Mouse (Mus musculus) lung, embryonic 15.5 days (tissue): ENCODE results near the gene Zbtb7b. TPM values are rescaled to one million over a fixed set of nuclear protein-coding genes. Genes with fewer than 3 reads are reported as not detected.

Experiments used
- ATAC-seq: fragments of 200-750 bp; cut with Nextera tagmentation; 2 replicates; pipeline ENCODE4 v1.8.0; 2017; ENCODE audit warnings: moderate number of reproducible peaks, borderline replicate concordance; ENCODE audit not compliant: low FRiP score, low TSS enrichment; ENCODE audit errors: extremely low read depth
- H3K27ac ChIP-seq: fragments of 300-500 bp; sonication (generic); 2 replicates; pipeline ENCODE4 v1.5.1; 2015; ENCODE audit warnings: moderate library complexity, mild to moderate bottlenecking, inconsistent platforms
- H3K27me3 ChIP-seq: fragments of 300-500 bp; sonication (generic); 2 replicates; pipeline ENCODE4 v1.6.1; 2015; ENCODE audit warnings: inconsistent platforms
- H3K36me3 ChIP-seq: fragments of 300-500 bp; sonication (generic); 2 replicates; pipeline ENCODE4 v1.6.1; 2015; ENCODE audit warnings: inconsistent platforms
- H3K4me1 ChIP-seq: fragments of 300-500 bp; sonication (generic); 2 replicates; pipeline ENCODE4 v1.6.1; 2015; ENCODE audit warnings: inconsistent platforms
- H3K4me2 ChIP-seq: fragments of 300-500 bp; sonication (generic); 2 replicates; pipeline ENCODE4 v1.6.1; 2015; ENCODE audit warnings: inconsistent platforms, mild to moderate bottlenecking, moderate library complexity
- H3K4me3 ChIP-seq: fragments of 300-500 bp; sonication (generic); 2 replicates; pipeline ENCODE4 v1.5.1; 2015; ENCODE audit warnings: mild to moderate bottlenecking, inconsistent platforms
- H3K9ac ChIP-seq: fragments of 300-500 bp; sonication (generic); 2 replicates; pipeline ENCODE4 v1.6.1; 2015; ENCODE audit warnings: inconsistent platforms
- H3K9me3 ChIP-seq: fragments of 300-500 bp; sonication (generic); 2 replicates; pipeline ENCODE4 v1.6.1; 2016; ENCODE audit warnings: inconsistent platforms
- WGBS: fragments of 180-500 bp; shearing (Covaris S2); methylation state at CpG from one replicate; pipeline ENCODE4 v1.1.7; 2015; 5-methylcytosine and 5-hydroxymethylcytosine counted together
- polyA plus RNA-seq: library from polyadenylated mRNA; unstranded; fragments of >200 nt; fragmentation: Nextera tagmentation; extraction: Ambion mirVana; gene quantifications from 2 replicates; pipeline ENCODE4 v1.2.1, GENCODE M21; 2015

Gene Zbtb7b
- polyA plus RNA-seq, 1 experiment from 2014 or later, result 3.7 TPM

DNA sequence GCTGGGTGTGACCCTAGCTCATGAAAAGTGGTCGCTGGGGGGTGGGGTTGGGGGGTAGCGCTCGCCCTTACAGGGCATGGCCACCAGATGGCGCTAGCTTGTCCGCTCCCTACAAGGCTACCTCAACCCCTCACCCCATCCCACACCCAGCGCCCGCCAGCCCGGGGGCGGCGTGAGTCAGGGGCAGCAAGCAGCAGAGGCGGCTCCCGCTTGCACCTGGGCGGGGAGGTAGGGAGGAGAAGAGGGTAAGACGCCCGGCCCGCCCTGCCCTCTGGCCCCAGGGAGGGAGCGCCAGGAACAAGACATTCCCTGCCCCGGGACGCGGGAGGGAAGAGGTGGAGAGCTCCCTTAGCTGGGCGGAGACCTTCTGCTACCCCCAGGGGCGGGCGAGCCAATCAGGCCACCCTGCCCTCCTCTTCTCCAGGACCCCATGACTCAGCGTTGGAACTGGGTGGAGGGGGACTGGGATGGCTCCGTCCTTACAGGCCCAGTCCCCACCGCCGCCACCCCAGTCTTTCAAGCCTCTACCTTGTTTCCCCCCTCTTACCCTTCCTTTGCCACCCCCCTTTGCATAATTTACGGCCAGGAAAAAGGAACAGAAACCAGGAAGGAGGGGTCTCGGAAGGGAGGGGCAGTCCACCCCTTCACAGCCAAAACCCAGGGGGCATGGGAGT is 16.0 kb downstream of the Zbtb7b start:
- Histone ChIP-seq H3K27me3 (no peaks in the 10 kb centered on the region), H3K4me1 (peaks cover 31% of the 10 kb centered on the region), H3K27ac (peak overlapping the region; percentile 53), H3K4me3 (peak overlapping the region; percentile 57), H3K36me3 (peaks cover 18% of the 10 kb centered on the region), H3K9me3 (no peaks in the 10 kb centered on the region), H3K9ac (peak overlapping the region; percentile 59), H3K4me2 (peak overlapping the region; percentile 85)
- WGBS, result under 1% methylated on average over 28 of the region's 29 CpGs
- peak; percentile 91 for ATAC-seq

- peaks cover 29% of the 10 kb centered on the region for H3K4me1 ChIP-seq
- 63% methylated on average over 4 of the region's 4 CpGs for WGBS
- no peaks in the 10 kb centered on the region for H3K27me3 ChIP-seq
- no peaks in the 10 kb centered on the region for H3K9me3 ChIP-seq
- peak overlapping the region; percentile 85 for H3K4me2 ChIP-seq
- no peak for ATAC-seq
- peak overlapping the region; percentile 59; the same call in 1 of the 2 replicates for H3K9ac ChIP-seq
- H3K4me3 ChIP-seq, result no peak overlapping the region
- H3K27ac ChIP-seq, result peak overlapping the region; percentile 53
- peaks cover 18% of the 10 kb centered on the region for H3K36me3 ChIP-seq
Observed at GRCm38 (mm10) chr3:89377831-89378230, 16.7 kb downstream of the Zbtb7b start.

DNA sequence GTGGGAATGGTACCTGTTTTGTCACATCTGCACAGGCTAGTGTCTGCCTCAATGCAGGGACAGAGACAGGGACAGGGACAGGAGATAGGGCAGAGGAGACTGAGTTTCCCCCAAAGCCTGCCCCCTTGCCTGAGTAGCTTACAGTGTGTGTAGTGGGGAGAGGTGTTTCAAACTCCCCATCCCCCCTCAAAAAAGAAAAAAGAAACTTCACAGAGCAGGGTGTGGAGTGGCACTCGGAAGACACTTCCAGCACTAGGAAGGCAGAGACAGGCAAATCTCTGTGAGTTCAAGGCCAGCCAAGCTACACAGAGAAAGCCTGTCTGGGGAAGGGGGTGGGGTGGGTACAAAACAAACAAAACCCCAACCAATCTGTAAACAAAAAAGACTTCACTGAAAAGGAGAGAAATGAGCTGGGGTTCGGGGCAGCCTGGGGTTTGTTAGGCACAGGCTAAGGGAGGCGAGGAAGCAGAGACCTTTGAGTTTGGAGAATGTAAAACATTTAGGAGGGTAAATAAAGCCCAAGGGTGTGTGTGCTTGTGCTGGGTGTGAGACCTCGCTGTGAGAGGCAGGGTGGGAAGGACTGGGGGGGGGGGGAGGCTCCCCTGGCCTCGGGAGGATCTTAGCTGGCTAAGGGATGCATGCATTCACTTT is 20.9 kb downstream of the Zbtb7b start:
- ATAC-seq, result no peak
- no peak overlapping the region for H3K9ac ChIP-seq
- H3K36me3 ChIP-seq, result no peaks in the 10 kb centered on the region
- H3K9me3 ChIP-seq, result no peaks in the 10 kb centered on the region
- no peak overlapping the region for H3K4me3 ChIP-seq
- H3K27me3 ChIP-seq, result no peaks in the 10 kb centered on the region
- WGBS, result 28% methylated on average over 5 of the region's 5 CpGs
- no peak overlapping the region; the same call in 1 of the 2 replicates for H3K27ac ChIP-seq
- peaks cover 21% of the 10 kb centered on the region for H3K4me1 ChIP-seq
- no peak overlapping the region for H3K4me2 ChIP-seq

- Histone ChIP-seq H3K27ac (no peak overlapping the region), H3K9ac (no peak overlapping the region), H3K36me3 (no peaks in the 10 kb centered on the region), H3K9me3 (no peaks in the 10 kb centered on the region), H3K4me3 (no peak overlapping the region), H3K4me1 (no peaks in the 10 kb centered on the region; the same call in 1 of the 2 replicates), H3K27me3 (no peaks in the 10 kb centered on the region), H3K4me2 (no peak overlapping the region)
- 53% methylated on average over 11 of the region's 11 CpGs for WGBS
- ATAC-seq, result no peak
Observed at GRCm38 (mm10) chr3:89367338-89367737, 27.2 kb downstream of the Zbtb7b start.

DNA sequence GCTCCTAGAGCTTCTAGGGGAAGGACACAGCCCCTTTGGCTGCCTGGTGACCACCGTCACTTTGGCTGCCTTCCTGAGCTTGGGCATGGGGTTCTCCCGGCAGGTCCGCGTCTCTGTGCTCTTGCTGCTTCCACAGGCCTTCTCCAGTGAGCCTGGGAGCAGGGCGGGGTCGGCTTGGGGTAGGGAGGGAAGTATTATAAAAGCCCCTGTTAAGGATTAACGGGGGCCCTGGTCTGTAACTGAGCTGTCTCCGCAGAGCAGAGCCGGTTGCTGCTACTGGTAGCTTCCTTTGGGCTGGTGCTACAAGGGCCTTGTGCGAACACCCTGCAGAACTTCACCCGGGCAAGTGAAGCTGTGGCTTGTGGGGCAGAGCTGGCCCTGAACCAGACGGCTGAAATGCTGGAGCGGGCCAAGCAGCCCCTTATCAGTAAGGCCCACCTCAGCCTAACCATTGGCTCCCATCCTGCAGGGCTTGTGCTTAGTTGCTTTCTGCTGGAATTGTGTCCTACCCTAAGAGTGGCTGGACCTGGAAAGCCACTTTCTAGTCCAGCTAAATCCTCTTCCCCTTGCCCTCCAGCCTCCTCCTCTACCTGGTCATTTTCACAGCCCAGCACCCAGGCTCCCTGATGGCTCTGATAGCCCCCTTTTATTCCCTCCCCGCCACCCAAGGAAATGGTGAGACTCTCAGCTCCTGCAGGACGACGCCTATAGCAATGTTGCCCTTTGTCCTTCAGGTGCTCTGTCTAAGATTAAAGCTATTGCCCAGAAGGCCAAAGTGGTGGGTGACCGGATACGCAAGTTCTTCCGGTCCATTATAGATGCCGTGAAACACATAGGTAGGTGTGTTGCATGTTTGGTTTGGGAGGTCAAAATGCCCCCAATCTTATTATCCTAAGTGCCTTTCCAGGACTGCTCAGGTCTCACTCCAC is 28.8 kb downstream of the Zbtb7b start:
- ATAC-seq, result no peak
- 63% methylated on average over 20 of the region's 20 CpGs for WGBS
- Histone ChIP-seq H3K9ac (no peak overlapping the region), H3K4me2 (no peak overlapping the region), H3K27ac (no peak overlapping the region), H3K36me3 (no peaks in the 10 kb centered on the region), H3K27me3 (no peaks in the 10 kb centered on the region), H3K9me3 (no peaks in the 10 kb centered on the region), H3K4me3 (no peak overlapping the region), H3K4me1 (no peaks in the 10 kb centered on the region; the same call in 1 of the 2 replicates)

GRCm38 (mm10) chr3:89365153-89365485 is 29.5 kb downstream of the Zbtb7b start, which contains the start of gene Dcst1:
Dcst1 (minus strand) TSS chr3:89365253.
- Histone ChIP-seq H3K9me3 (no peaks in the 10 kb centered on the region), H3K27me3 (no peaks in the 10 kb centered on the region), H3K4me1 (no peaks in the 10 kb centered on the region; the same call in 1 of the 2 replicates), H3K36me3 (no peaks in the 10 kb centered on the region), H3K9ac (no peak within 1 kb of the TSS), H3K4me3 (no peak within 1 kb of the TSS), H3K27ac (no peak within 1 kb of the TSS), H3K4me2 (no peak within 1 kb of the TSS)
- 92% methylated on average over 11 of the region's 11 CpGs for WGBS
- ATAC-seq, result no peak

DNA sequence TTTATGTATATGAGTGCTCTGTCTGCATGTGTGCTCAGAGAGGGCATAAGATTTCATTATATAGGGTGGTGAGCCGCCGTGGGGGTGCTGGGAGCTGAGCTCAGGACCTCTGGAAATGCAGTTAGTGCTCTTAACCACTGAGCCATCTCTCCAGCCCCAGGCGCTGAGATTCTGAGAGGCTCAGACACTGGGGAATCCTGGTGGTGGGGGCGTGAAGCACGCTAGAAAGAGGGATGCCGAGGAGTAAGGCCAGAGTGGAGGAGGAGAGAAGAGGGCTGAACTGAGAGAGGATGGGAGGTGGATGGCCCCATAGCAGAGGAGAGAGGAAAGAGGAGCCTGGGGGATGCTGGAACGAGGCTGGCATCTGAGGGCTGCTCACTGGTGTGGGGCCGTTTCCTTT is 29.9 kb downstream of the Zbtb7b start:
- no peak overlapping the region for H3K9ac ChIP-seq
- no peak for ATAC-seq
- no peak overlapping the region for H3K4me3 ChIP-seq
- H3K4me2 ChIP-seq, result no peak overlapping the region
- no peak overlapping the region for H3K27ac ChIP-seq
- no peaks in the 10 kb centered on the region; the same call in 1 of the 2 replicates for H3K4me1 ChIP-seq
- H3K27me3 ChIP-seq, result no peaks in the 10 kb centered on the region
- H3K9me3 ChIP-seq, result no peaks in the 10 kb centered on the region
- WGBS, result 62% methylated on average over 8 of the region's 8 CpGs
- H3K36me3 ChIP-seq, result no peaks in the 10 kb centered on the region

GRCm38 (mm10) chr3:89361675-89362074 is 32.9 kb downstream of the Zbtb7b start, which contains the start of gene Dcst2:
Dcst2 (plus strand) TSS chr3:89361975.
- WGBS, result 78% methylated on average over 7 of the region's 7 CpGs
- no peak for ATAC-seq

DNA sequence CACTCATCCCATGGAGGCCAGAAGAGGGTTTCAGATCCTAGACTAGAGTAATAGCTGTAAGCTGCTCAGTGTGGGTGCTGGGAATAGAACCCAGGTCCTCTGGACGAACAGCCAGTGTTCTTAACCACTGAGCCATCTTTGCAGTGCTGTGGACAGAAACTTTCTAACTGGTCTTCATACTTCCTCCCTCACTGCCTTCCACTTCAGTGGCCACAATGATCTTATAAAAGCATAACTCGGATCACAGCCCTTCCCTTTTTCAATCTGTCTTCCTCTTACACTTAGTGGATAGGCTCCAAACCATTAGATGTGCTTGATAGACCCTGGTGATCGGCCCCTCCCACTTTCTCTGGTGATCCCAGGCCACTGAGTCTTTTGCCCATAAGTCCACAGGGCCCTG is 34.3 kb downstream of the Zbtb7b start:
- H3K9me3 ChIP-seq, result no peaks in the 10 kb centered on the region
- no peaks in the 10 kb centered on the region for H3K36me3 ChIP-seq
- H3K4me2 ChIP-seq, result no peak overlapping the region
- H3K4me1 ChIP-seq, result peaks cover 1% of the 10 kb centered on the region; the same call in 1 of the 2 replicates
- no peaks in the 10 kb centered on the region; the same call in 1 of the 2 replicates for H3K27me3 ChIP-seq
- no peak overlapping the region for H3K4me3 ChIP-seq
- WGBS, result 66% methylated on average over 3 of the region's 3 CpGs
- no peak for ATAC-seq
- H3K27ac ChIP-seq, result no peak overlapping the region
- H3K9ac ChIP-seq, result no peak overlapping the region

More at GRCm38 (mm10) chr3:89361675-89362074, 32.9 kb downstream of the Zbtb7b start, which contains the start of gene Dcst2:
- Histone ChIP-seq H3K36me3 (no peaks in the 10 kb centered on the region), H3K27me3 (no peaks in the 10 kb centered on the region), H3K4me1 (no peaks in the 10 kb centered on the region; the same call in 1 of the 2 replicates), H3K9me3 (no peaks in the 10 kb centered on the region), H3K4me2 (no peak within 1 kb of the TSS), H3K9ac (no peak within 1 kb of the TSS), H3K4me3 (no peak within 1 kb of the TSS), H3K27ac (no peak within 1 kb of the TSS)

DNA sequence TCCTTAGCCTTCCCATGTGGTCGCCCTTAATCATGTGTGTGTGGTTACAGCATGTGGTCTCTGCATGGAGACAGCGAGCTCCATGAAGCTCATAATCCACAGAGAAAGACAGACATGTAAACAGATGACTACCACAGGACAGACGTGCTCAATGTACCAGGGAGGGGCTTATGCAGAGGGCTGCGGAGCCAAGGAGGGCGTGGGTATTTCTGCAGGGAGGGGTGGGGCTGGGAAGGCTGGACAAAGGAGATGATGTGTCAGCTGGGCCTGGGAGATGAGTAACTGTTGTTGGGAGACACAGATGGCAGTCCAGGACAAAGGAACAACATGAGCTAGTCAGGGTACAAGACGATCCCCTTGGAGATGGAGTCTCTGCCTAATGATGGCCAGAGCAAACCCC is 34.9 kb downstream of the Zbtb7b start:
- Histone ChIP-seq H3K4me1 (peaks cover 6% of the 10 kb centered on the region; the same call in 1 of the 2 replicates), H3K27ac (no peak overlapping the region), H3K27me3 (no peaks in the 10 kb centered on the region; the same call in 1 of the 2 replicates), H3K36me3 (no peaks in the 10 kb centered on the region), H3K4me3 (no peak overlapping the region), H3K4me2 (no peak overlapping the region), H3K9ac (no peak overlapping the region), H3K9me3 (no peaks in the 10 kb centered on the region)
- WGBS, result 57% methylated on average over 6 of the region's 6 CpGs
- ATAC-seq, result no peak

- H3K4me2 ChIP-seq, result no peak overlapping the region
- H3K4me1 ChIP-seq, result peaks cover 6% of the 10 kb centered on the region; the same call in 1 of the 2 replicates
- H3K9me3 ChIP-seq, result no peaks in the 10 kb centered on the region
- ATAC-seq, result no peak
- 56% methylated on average over 9 of the region's 9 CpGs for WGBS
- no peak overlapping the region for H3K9ac ChIP-seq
- no peak overlapping the region for H3K4me3 ChIP-seq
- H3K36me3 ChIP-seq, result no peaks in the 10 kb centered on the region
- H3K27ac ChIP-seq, result no peak overlapping the region
- no peaks in the 10 kb centered on the region; the same call in 1 of the 2 replicates for H3K27me3 ChIP-seq
Observed at GRCm38 (mm10) chr3:89356029-89356428, 38.5 kb downstream of the Zbtb7b start.
